In genomic region chr1:45826796-45827195, GRCm38 (mm10) we compare ENCODE assay signal across 22 mouse cellular contexts. TPM values are rescaled to one million over a fixed set of nuclear protein-coding genes. Genes with fewer than 3 reads are reported as not detected.
DNase-seq lines count a peak whose midpoint lies in the region; ATAC-seq and TF ChIP-seq lines count a peak whose summit lies in the region.
"Had no signal": no experiment of that assay in that cellular context is flagged by ENCODE, and none has a peak within 500 bp of the region (broad histone marks: within the 10 kb centered on the region; RNA-seq: fewer than 3 reads in every experiment).

No protein-coding gene starts in this region.

- no peaks in the 10 kb centered on the region for H3K27me3 ChIP-seq in liver, adult 2 months (ENCODE audit: control insufficient read depth, insufficient read depth, low read length)
- H3K27me3 ChIP-seq in hindbrain, postnatal 0 days (ENCODE audit: insufficient read depth, low read length): no peaks in the 10 kb centered on the region
- no peaks in the 10 kb centered on the region for H3K27me3 ChIP-seq in thymus, adult 2 months (ENCODE audit: control insufficient read depth, insufficient read depth, low read length)
- H3K27me3 ChIP-seq: embryonic facial prominence, embryonic 13.5 days; forebrain, embryonic 12.5 days; heart, embryonic 15.5 days; hindbrain, embryonic 13.5 days; intestine, embryonic 15.5 days had no signal

- peak; percentile 25 for DNase-seq in liver, adult 2 months (ENCODE audit: extremely low read depth, low read depth, low spot score)
- no peak for DNase-seq in liver
- no peak for DNase-seq in hindbrain, postnatal 0 days (ENCODE audit: low spot score)
- no peak for DNase-seq in thymus, adult 2 months
- DNase-seq: adrenal gland, postnatal 10 days; cerebellum, adult 11-12 months; cerebellum, adult 9-10 months; cerebellum, postnatal 25 days; gastrocnemius, adult 2 months; gastrocnemius, postnatal 36 days; heart, adult 18-20 months; heart, postnatal 14 days had no signal

- no peaks in the 10 kb centered on the region for H3K79me2 ChIP-seq in liver, adult 2 months (ENCODE audit: control insufficient read depth, insufficient read depth, low read length)

- H3K4me1 ChIP-seq in liver, adult 2 months (ENCODE audit: control insufficient read depth, insufficient read depth, low read length): no peaks in the 10 kb centered on the region
- no peaks in the 10 kb centered on the region for H3K4me1 ChIP-seq in hindbrain, postnatal 0 days (ENCODE audit: insufficient read depth, low read length)
- no peaks in the 10 kb centered on the region for H3K4me1 ChIP-seq in thymus, adult 2 months (replicated peaks; ENCODE audit: control insufficient read depth, insufficient read depth, low read length)
- H3K4me1 ChIP-seq: embryonic facial prominence, embryonic 13.5 days; forebrain, embryonic 12.5 days; heart, embryonic 10.5 days; heart, embryonic 15.5 days; hindbrain, embryonic 13.5 days; intestine, embryonic 15.5 days had no signal

- TF ChIP-seq POLR2A in liver, adult 2 months (IDR thresholded peaks at IDR 0.05; ENCODE audit: extremely low read depth, insufficient read depth, low read length): no peak
- TF ChIP-seq POLR2A in thymus, adult 2 months (IDR thresholded peaks at IDR 0.05; ENCODE audit: control insufficient read depth, extremely low read depth, insufficient read depth, low read length, poor library complexity): no peak

- H3K4me2 ChIP-seq in hindbrain, postnatal 0 days (ENCODE audit: low read depth, low read length): no peak overlapping the region
- H3K4me2 ChIP-seq: embryonic facial prominence, embryonic 13.5 days; forebrain, embryonic 12.5 days; heart, embryonic 15.5 days; hindbrain, embryonic 13.5 days; intestine, embryonic 15.5 days had no signal

- no peak overlapping the region for H3K9ac ChIP-seq in liver, adult 2 months (ENCODE audit: low read depth, low read length)
- no peak overlapping the region for H3K9ac ChIP-seq in hindbrain, postnatal 0 days (replicated peaks; ENCODE audit: low read length)
- H3K9ac ChIP-seq: embryonic facial prominence, embryonic 13.5 days; forebrain, embryonic 12.5 days; heart, embryonic 15.5 days; hindbrain, embryonic 13.5 days; intestine, embryonic 15.5 days had no signal

- no peak overlapping the region for H3K4me3 ChIP-seq in liver, adult 2 months (ENCODE audit: insufficient read depth, low read depth, low read length)
- H3K4me3 ChIP-seq in hindbrain, postnatal 0 days (ENCODE audit: low read length): no peak overlapping the region
- H3K4me3 ChIP-seq in thymus, adult 2 months (ENCODE audit: control insufficient read depth, insufficient read depth, low read length): no peak overlapping the region
- H3K4me3 ChIP-seq: embryonic facial prominence, embryonic 13.5 days; forebrain, embryonic 12.5 days; gastrocnemius, adult 2 months; heart, embryonic 10.5 days; heart, embryonic 15.5 days; hindbrain, embryonic 13.5 days; intestine, embryonic 15.5 days had no signal

- WGBS in liver, adult 2 months: 94% methylated on average over 2 of the region's 2 CpGs
- WGBS in hindbrain, postnatal 0 days: 89% methylated on average over 2 of the region's 2 CpGs
- 95% methylated on average over 2 of the region's 2 CpGs for WGBS in thymus, adult 2 months

- TF ChIP-seq CTCF in liver, adult 2 months (IDR thresholded peaks at IDR 0.05; ENCODE audit: low read depth, low read length): no peak
- TF ChIP-seq CTCF in hindbrain, postnatal 0 days (IDR thresholded peaks at IDR 0.05; ENCODE audit: low read depth): no peak
- no peak for TF ChIP-seq CTCF in thymus, adult 2 months (IDR thresholded peaks at IDR 0.05; ENCODE audit: borderline replicate concordance, control insufficient read depth, extremely low read depth, insufficient read depth, low read length, poor library complexity)

- H3K36me3 ChIP-seq in liver, adult 2 months (ENCODE audit: control insufficient read depth, insufficient read depth, low read length): peaks cover 23% of the 10 kb centered on the region
- H3K36me3 ChIP-seq in hindbrain, postnatal 0 days (ENCODE audit: insufficient read depth, low read length): peaks cover 11% of the 10 kb centered on the region
- peaks cover 6% of the 10 kb centered on the region; the same call in 1 of the 2 replicates for H3K36me3 ChIP-seq in thymus, adult 2 months (ENCODE audit: control insufficient read depth, insufficient read depth, low read length)

- ATAC-seq in common myeloid progenitor, adult 5-6 weeks (replicated peaks; ENCODE audit: low read depth, poor library complexity, severe bottlenecking): peak; percentile 48; the same call in 1 of the 2 replicates
- ATAC-seq in megakaryocyte progenitor cell, adult 5-6 weeks (replicated peaks; ENCODE audit: poor library complexity): 0 out of 2 replicates have a peak, but pooled peaks have one; percentile 27
- ATAC-seq in hindbrain, postnatal 0 days: no peak
- no peak for ATAC-seq in frontal cortex, adult (ENCODE audit: low TSS enrichment)
- ATAC-seq: forebrain, embryonic 16.5 days; intestine, embryonic 15.5 days had no signal

- H3K27ac ChIP-seq in liver, adult 2 months (replicated peaks; ENCODE audit: insufficient read depth, low read depth, low read length): no peak overlapping the region
- no peak overlapping the region for H3K27ac ChIP-seq in hindbrain, postnatal 0 days
- H3K27ac ChIP-seq in thymus, adult 2 months (ENCODE audit: control insufficient read depth, insufficient read depth, low read length): no peak overlapping the region
- H3K27ac ChIP-seq: embryonic facial prominence, embryonic 13.5 days; forebrain, embryonic 12.5 days; gastrocnemius, adult 2 months; heart, embryonic 10.5 days; heart, embryonic 15.5 days; hindbrain, embryonic 13.5 days; intestine, embryonic 15.5 days had no signal

- no peaks in the 10 kb centered on the region for H3K9me3 ChIP-seq in hindbrain, postnatal 0 days (ENCODE audit: low read length)
- H3K9me3 ChIP-seq: embryonic facial prominence, embryonic 13.5 days; forebrain, embryonic 12.5 days; heart, embryonic 10.5 days; heart, embryonic 15.5 days; hindbrain, embryonic 13.5 days; intestine, embryonic 15.5 days had no signal

RNA-seq across cellular contexts. Expression of gene Wdr75, which starts 31.8 kb away (rescaled TPM):
- 18.0 and 19.4 TPM in 2 replicates for total RNA-seq in liver, adult 2 months (2014; rRNA removed)
- polyA plus RNA-seq in liver, adult 2 months (2012; rRNA removed): 18.8 and 19.3 TPM in 2 replicates
- total RNA-seq in common myeloid progenitor, adult 5-6 weeks (2017): 112 and 114 TPM in 2 replicates
- 145 and 159 TPM in 2 replicates for total RNA-seq in megakaryocyte progenitor cell, adult 5-6 weeks (2015)
- 68.6 and 97.2 TPM in 2 replicates for total RNA-seq in megakaryocyte progenitor cell, adult 5-6 weeks (2017)
- 246 and 336 TPM in 2 replicates for total RNA-seq in hindbrain, postnatal 0 days (2014; rRNA removed)
- 41.3 and 44.0 TPM in 2 replicates for polyA plus RNA-seq in hindbrain, postnatal 0 days (2015; fragmentation: Nextera tagmentation; extraction: Ambion mirVana)
- polyA plus RNA-seq in thymus, adult 2 months (2012; rRNA removed): 76.2 and 86.8 TPM in 2 replicates

Comparison
In these comparisons a context has a peak if more than half of its experiments do, and no peak if none do; other contexts are left out.
1. ATAC-seq: peak in common myeloid progenitor, adult 5-6 weeks (single experiment) and megakaryocyte progenitor cell, adult 5-6 weeks (single experiment); none in hindbrain, postnatal 0 days (single experiment) and frontal cortex, adult (single experiment).